12 mouse cellular contexts compared by ENCODE assay signal in the genomic region with DNA sequence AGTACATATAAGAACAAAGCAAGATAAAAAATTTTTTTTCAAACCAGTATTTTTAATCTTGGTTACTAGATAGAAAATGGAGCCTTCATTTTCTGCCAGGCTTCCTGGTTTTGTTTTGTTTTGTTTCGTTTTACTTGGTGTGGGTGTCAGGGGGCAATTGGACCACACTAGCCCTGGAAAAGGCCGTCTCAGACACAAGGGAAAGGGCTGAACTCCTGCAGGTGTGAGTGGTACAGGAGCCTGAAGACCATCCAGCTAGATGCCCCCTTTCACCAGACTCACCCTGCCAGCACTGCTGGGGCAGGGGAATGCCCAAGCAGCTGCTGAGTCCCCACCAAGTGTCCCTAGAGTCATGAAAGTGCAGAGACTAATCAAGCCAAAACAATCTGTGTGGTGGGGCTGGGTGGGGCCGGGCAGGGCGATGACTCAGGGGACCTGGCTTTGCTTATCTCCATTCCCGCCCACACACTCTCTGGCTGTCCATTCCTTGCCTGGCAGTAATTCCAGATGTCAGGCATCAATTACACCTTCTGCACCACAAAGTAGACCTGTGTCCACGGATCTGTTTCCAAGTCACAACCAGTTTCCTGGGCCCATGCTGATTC. TPM values are rescaled to one million over a fixed set of nuclear protein-coding genes. Genes with fewer than 3 reads are reported as not detected.
DNase-seq lines count a peak whose midpoint lies in the region; ATAC-seq lines count a peak whose summit lies in the region.
"Had no signal": no experiment of that assay in that cellular context is flagged by ENCODE, and none has a peak within 500 bp of the region (broad histone marks: within the 10 kb centered on the region; RNA-seq: fewer than 3 reads in every experiment).

No protein-coding gene starts in this region.

- no peak overlapping the region for H3K9ac ChIP-seq in forebrain, embryonic 11.5 days (ENCODE audit: low read length)
- no peak overlapping the region; the same call in 1 of the 2 replicates for H3K9ac ChIP-seq in liver, embryonic 16.5 days (ENCODE audit: low read depth, low read length)
- H3K9ac ChIP-seq: midbrain, embryonic 12.5 days had no signal

- H3K36me3 ChIP-seq in forebrain, embryonic 10.5 days (replicated peaks) = no peaks in the 10 kb centered on the region
- no peaks in the 10 kb centered on the region for H3K36me3 ChIP-seq in forebrain, embryonic 11.5 days (ENCODE audit: control insufficient read depth, insufficient read depth, low read length)
- no peaks in the 10 kb centered on the region for H3K36me3 ChIP-seq in liver, embryonic 16.5 days (ENCODE audit: control insufficient read depth, insufficient read depth)
- H3K36me3 ChIP-seq: midbrain, embryonic 12.5 days had no signal

- WGBS in forebrain, embryonic 10.5 days = 64% methylated on average over 6 of the region's 6 CpGs
- WGBS in forebrain, embryonic 11.5 days = 74% methylated on average over 6 of the region's 6 CpGs
- WGBS in liver, embryonic 16.5 days (ENCODE audit: insufficient replicate concordance) = 14% methylated on average over 6 of the region's 6 CpGs

- no peaks in the 10 kb centered on the region for H3K4me1 ChIP-seq in forebrain, embryonic 10.5 days
- no peaks in the 10 kb centered on the region for H3K4me1 ChIP-seq in forebrain, embryonic 11.5 days (replicated peaks; ENCODE audit: control insufficient read depth, insufficient read depth, low read length)
- H3K4me1 ChIP-seq in liver, embryonic 16.5 days (ENCODE audit: control insufficient read depth, low read depth, low read length) = peaks cover 24% of the 10 kb centered on the region
- H3K4me1 ChIP-seq: midbrain, embryonic 12.5 days had no signal

- H3K4me3 ChIP-seq in forebrain, embryonic 10.5 days = no peak overlapping the region
- H3K4me3 ChIP-seq in forebrain, embryonic 11.5 days (ENCODE audit: low read depth, low read length) = no peak overlapping the region
- H3K4me3 ChIP-seq in liver, embryonic 16.5 days (ENCODE audit: low read depth, low read length) = peak overlapping the region; percentile 31
- H3K4me3 ChIP-seq: midbrain, embryonic 12.5 days had no signal

- no peaks in the 10 kb centered on the region for H3K9me3 ChIP-seq in forebrain, embryonic 10.5 days
- no peaks in the 10 kb centered on the region for H3K9me3 ChIP-seq in forebrain, embryonic 11.5 days (ENCODE audit: control insufficient read depth, low read length)
- no peaks in the 10 kb centered on the region for H3K9me3 ChIP-seq in liver, embryonic 16.5 days (replicated peaks; ENCODE audit: control insufficient read depth, low read length)
- H3K9me3 ChIP-seq: midbrain, embryonic 12.5 days had no signal

- no peaks in the 10 kb centered on the region for H3K27me3 ChIP-seq in forebrain, embryonic 10.5 days (ENCODE audit: poor library complexity, severe bottlenecking)
- no peaks in the 10 kb centered on the region for H3K27me3 ChIP-seq in forebrain, embryonic 11.5 days (ENCODE audit: control insufficient read depth, insufficient read depth, low read length)
- no peaks in the 10 kb centered on the region for H3K27me3 ChIP-seq in liver, embryonic 16.5 days (ENCODE audit: control insufficient read depth, insufficient read depth, low read depth, low read length)
- H3K27me3 ChIP-seq: midbrain, embryonic 12.5 days had no signal

- H3K4me2 ChIP-seq in forebrain, embryonic 11.5 days (ENCODE audit: low read depth, low read length, severe bottlenecking) = no peak overlapping the region
- peak overlapping the region; percentile 59 for H3K4me2 ChIP-seq in liver, embryonic 16.5 days (ENCODE audit: low read depth, low read length)
- H3K4me2 ChIP-seq: midbrain, embryonic 12.5 days had no signal

- DNase-seq in forebrain, embryonic 10.5 days (ENCODE audit: extremely low spot score, low spot score) = peak; percentile 15
- DNase-seq in forebrain, embryonic 11.5 days (ENCODE audit: low spot score) = no peak
- DNase-seq in 416B (ENCODE audit: low read depth) = peak; percentile 49
- no peak for DNase-seq in right cerebral cortex, postnatal 10 days (ENCODE audit: low spot score in 2 of 2)
- DNase-seq in kidney, postnatal 10 days = no peak
- no peak for DNase-seq in kidney, postnatal 4 days
- DNase-seq: gastrocnemius, postnatal 36 days; kidney, adult 2 months had no signal

- no peak overlapping the region for H3K27ac ChIP-seq in forebrain, embryonic 10.5 days
- H3K27ac ChIP-seq in forebrain, embryonic 11.5 days (ENCODE audit: low read depth, low read length) = no peak overlapping the region
- peak overlapping the region; percentile 67 for H3K27ac ChIP-seq in liver, embryonic 16.5 days (ENCODE audit: low read length)
- H3K27ac ChIP-seq: midbrain, embryonic 12.5 days had no signal

- no peak for ATAC-seq in forebrain, embryonic 11.5 days (replicated peaks; ENCODE audit: low FRiP score)
- peak; percentile 60; the same call in 1 of the 2 replicates for ATAC-seq in common myeloid progenitor, adult 5-6 weeks (replicated peaks; ENCODE audit: low read depth, poor library complexity, severe bottlenecking)
- ATAC-seq in liver, embryonic 16.5 days (ENCODE audit: low read depth) = peak; percentile 99

RNA-seq across cellular contexts. Expression of a gene that starts 34.5 kb away (rescaled TPM):
- polyA plus RNA-seq in forebrain, embryonic 10.5 days (2016; fragmentation: Nextera tagmentation; extraction: Ambion mirVana) = not detected in 2 replicates
- polyA plus RNA-seq in forebrain, embryonic 11.5 days (2014; fragmentation: Nextera tagmentation; extraction: Ambion mirVana) = not detected in 2 replicates
- total RNA-seq in common myeloid progenitor, adult 5-6 weeks (2017) = not detected in 2 replicates
- 0.13 and 0.15 TPM in 2 replicates for polyA plus RNA-seq in liver, embryonic 16.5 days (2015; fragmentation: Nextera tagmentation; extraction: Ambion mirVana)
- total RNA-seq: gastrocnemius, postnatal 36 days had no signal
- polyA plus RNA-seq: embryonic facial prominence, embryonic 11.5 days; kidney, adult 2 months; midbrain, embryonic 12.5 days had no signal

Comparison
In these comparisons a context has a peak if more than half of its experiments do, and no peak if none do; other contexts are left out.
1. DNase-seq: peak in forebrain, embryonic 10.5 days (single experiment) and 416B (single experiment); none in forebrain, embryonic 11.5 days (single experiment), right cerebral cortex, postnatal 10 days (0 of 2), kidney, postnatal 10 days (single experiment) and kidney, postnatal 4 days (0 of 2).